Mouse (Mus musculus): ENCODE measurements around the gene Gabpb1.

The Gabpb1 gene

GRCm38 (mm10) chr2:126615355-126615754, 60.8 kb downstream of the Gabpb1 start:
- TF ChIP-seq GATA4 (IDR thresholded peaks at IDR 0.05; ENCODE audit: insufficient replicate concordance, low read length), result no peak

- TF ChIP-seq GATA4 (IDR thresholded peaks at IDR 0.05; ENCODE audit: insufficient replicate concordance, low read length), result no peak
Observed at GRCm38 (mm10) chr2:126607553-126608203, 68.5 kb downstream of the Gabpb1 start.

- no peak for TF ChIP-seq GATA4 (IDR thresholded peaks at IDR 0.05; ENCODE audit: insufficient replicate concordance, low read length)
Observed at GRCm38 (mm10) chr2:126606688-126607062, 69.5 kb downstream of the Gabpb1 start.

GRCm38 (mm10) chr2:126606061-126606687, 70.0 kb downstream of the Gabpb1 start:
- TF ChIP-seq GATA4 (IDR thresholded peaks at IDR 0.05; ENCODE audit: insufficient replicate concordance, low read length), result no peak

GRCm38 (mm10) chr2:126601918-126602600, 74.1 kb downstream of the Gabpb1 start:
- TF ChIP-seq GATA4 (IDR thresholded peaks at IDR 0.05; ENCODE audit: insufficient replicate concordance, low read length), result no peak

- no peak for TF ChIP-seq GATA4 (IDR thresholded peaks at IDR 0.05; ENCODE audit: insufficient replicate concordance, low read length)
Observed at GRCm38 (mm10) chr2:126600533-126600932, 75.6 kb downstream of the Gabpb1 start.

- TF ChIP-seq GATA4 (IDR thresholded peaks at IDR 0.05; ENCODE audit: insufficient replicate concordance, low read length), result no peak
Observed at GRCm38 (mm10) chr2:126599005-126599404, 77.1 kb downstream of the Gabpb1 start.

GRCm38 (mm10) chr2:126598359-126598758, 77.8 kb downstream of the Gabpb1 start:
- TF ChIP-seq GATA4 (IDR thresholded peaks at IDR 0.05; ENCODE audit: insufficient replicate concordance, low read length), result no peak

- TF ChIP-seq GATA4 (IDR thresholded peaks at IDR 0.05; ENCODE audit: insufficient replicate concordance, low read length), result no peak
Observed at GRCm38 (mm10) chr2:126597279-126598241, 78.6 kb downstream of the Gabpb1 start.

GRCm38 (mm10) chr2:126596347-126597072, 79.6 kb downstream of the Gabpb1 start:
- TF ChIP-seq GATA4 (IDR thresholded peaks at IDR 0.05; ENCODE audit: insufficient replicate concordance, low read length), result no peak

- TF ChIP-seq GATA4 (IDR thresholded peaks at IDR 0.05; ENCODE audit: insufficient replicate concordance, low read length), result peak; percentile 74; the same call in 1 of the 2 replicates
Observed at GRCm38 (mm10) chr2:126593831-126594610, 82.1 kb downstream of the Gabpb1 start.

- no peak for TF ChIP-seq GATA4 (IDR thresholded peaks at IDR 0.05; ENCODE audit: insufficient replicate concordance, low read length)
Observed at GRCm38 (mm10) chr2:126591304-126591703, 84.8 kb downstream of the Gabpb1 start.

GRCm38 (mm10) chr2:126587468-126587867, 88.7 kb downstream of the Gabpb1 start:
- TF ChIP-seq GATA4 (IDR thresholded peaks at IDR 0.05; ENCODE audit: insufficient replicate concordance, low read length), result no peak
